Mouse (Mus musculus): ENCODE measurements around the gene Srcin1.

DNA sequence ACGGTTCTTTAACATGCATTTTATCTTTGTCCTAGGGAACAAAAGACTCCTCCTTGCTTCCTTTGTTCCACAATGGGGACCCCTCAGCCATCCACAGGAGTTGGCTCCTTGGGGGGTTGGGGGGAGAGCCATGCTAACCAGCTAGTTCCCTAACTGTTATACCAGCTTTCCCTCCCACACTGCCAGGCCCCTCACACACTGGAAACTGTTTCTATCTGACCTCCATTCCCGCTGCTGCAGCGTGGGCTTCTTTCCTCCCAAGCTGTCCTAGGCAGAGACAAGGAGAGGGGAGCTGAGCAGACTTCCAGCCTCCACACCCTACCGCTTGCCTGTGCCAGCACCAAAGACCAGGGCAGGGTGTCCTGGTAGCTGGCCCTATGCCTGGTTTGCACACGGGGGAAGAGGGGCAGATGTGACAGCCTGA, 6.7 kb downstream of the Srcin1 start:
- TF ChIP-seq CTCF (IDR thresholded peaks at IDR 0.05; ENCODE audit: low read depth) = no peak
- no peak for TF ChIP-seq EP300 (IDR thresholded peaks at IDR 0.05; ENCODE audit: low read depth)

Measured in heart, postnatal 0 days (tissue).